Mouse (Mus musculus) liver, postnatal 0 days (tissue): ENCODE results near the gene Nisch. TPM values are rescaled to one million over a fixed set of nuclear protein-coding genes. Genes with fewer than 3 reads are reported as not detected.

Source experiments
- ATAC-seq: fragments of 200-750 bp; cut with Nextera tagmentation; 2 replicates; pipeline ENCODE4 v1.8.0; 2017; ENCODE audit warnings: mild to moderate bottlenecking, moderate library complexity
- DNase-seq: peaks from one replicate; pipeline ENCODE4 v3.0.0-alpha.2; 2016
- H3K27ac ChIP-seq: fragments of 300-500 bp; sonication (generic); 2 replicates; pipeline ENCODE4 v1.5.1; 2014; ENCODE audit warnings: antibody characterized with exemption, moderate library complexity, mild to moderate bottlenecking, low read depth
- H3K27me3 ChIP-seq: fragments of 300-500 bp; sonication (generic); 2 replicates; pipeline ENCODE4 v1.6.1; 2014; ENCODE audit warnings: low read length, control low read depth, mixed read lengths; ENCODE audit not compliant: insufficient read depth
- H3K36me3 ChIP-seq: fragments of 300-500 bp; sonication (generic); replicated peaks from 2 replicates; pipeline ENCODE4 v1.6.1; 2014; ENCODE audit warnings: mild to moderate bottlenecking, control low read depth, low read length, moderate library complexity, mixed read lengths; ENCODE audit not compliant: insufficient read depth
- H3K4me1 ChIP-seq: fragments of 300-500 bp; sonication (generic); 2 replicates; pipeline ENCODE4 v1.6.1; 2014; ENCODE audit warnings: antibody characterized with exemption, mild to moderate bottlenecking, control low read depth; ENCODE audit not compliant: insufficient read depth
- H3K4me2 ChIP-seq: fragments of 300-500 bp; sonication (generic); 2 replicates; pipeline ENCODE4 v1.6.1; 2014; ENCODE audit warnings: low read depth, mild to moderate bottlenecking, low read length, moderate library complexity, mixed read lengths
- H3K4me3 ChIP-seq: fragments of 300-500 bp; sonication (generic); 2 replicates; pipeline ENCODE4 v1.5.1; 2014; ENCODE audit warnings: low read depth, low read length
- H3K9ac ChIP-seq: fragments of 300-500 bp; sonication (generic); replicated peaks from 2 replicates; pipeline ENCODE4 v1.6.1; 2014; ENCODE audit warnings: mild to moderate bottlenecking, moderate library complexity
- H3K9me3 ChIP-seq: fragments of 300-500 bp; sonication (generic); 2 replicates; pipeline ENCODE4 v1.6.1; 2016; ENCODE audit warnings: mild to moderate bottlenecking, control low read depth, low read length, mixed read lengths
- CTCF ChIP-seq: sonication (generic); IDR thresholded peaks from 2 replicates; pipeline ENCODE4 v1.5.1; 2016; ENCODE audit warnings: antibody characterized with exemption, low read depth
- EP300 ChIP-seq: IDR thresholded peaks from 2 replicates; pipeline ENCODE4 v1.6.1; 2016; ENCODE audit warnings: antibody characterized with exemption, low read depth, mild to moderate bottlenecking
- WGBS: fragments of 180-500 bp; shearing (Covaris S2); extraction: QIAGEN DNeasy Blood & Tissue Kit; methylation state at CpG from one replicate; pipeline ENCODE4 v1.1.7; 2014; ENCODE audit not compliant: insufficient replicate concordance; 5-methylcytosine and 5-hydroxymethylcytosine counted together
- polyA plus RNA-seq: library from polyadenylated mRNA; unstranded; fragments of >200 nt; fragmentation: Nextera tagmentation; extraction: Ambion mirVana; gene quantifications from 2 replicates; pipeline ENCODE4 v1.2.1, GENCODE M21; 2015

Gene Nisch
- polyA plus RNA-seq, 1 experiment from 2014 or later = 65.0 TPM

DNA sequence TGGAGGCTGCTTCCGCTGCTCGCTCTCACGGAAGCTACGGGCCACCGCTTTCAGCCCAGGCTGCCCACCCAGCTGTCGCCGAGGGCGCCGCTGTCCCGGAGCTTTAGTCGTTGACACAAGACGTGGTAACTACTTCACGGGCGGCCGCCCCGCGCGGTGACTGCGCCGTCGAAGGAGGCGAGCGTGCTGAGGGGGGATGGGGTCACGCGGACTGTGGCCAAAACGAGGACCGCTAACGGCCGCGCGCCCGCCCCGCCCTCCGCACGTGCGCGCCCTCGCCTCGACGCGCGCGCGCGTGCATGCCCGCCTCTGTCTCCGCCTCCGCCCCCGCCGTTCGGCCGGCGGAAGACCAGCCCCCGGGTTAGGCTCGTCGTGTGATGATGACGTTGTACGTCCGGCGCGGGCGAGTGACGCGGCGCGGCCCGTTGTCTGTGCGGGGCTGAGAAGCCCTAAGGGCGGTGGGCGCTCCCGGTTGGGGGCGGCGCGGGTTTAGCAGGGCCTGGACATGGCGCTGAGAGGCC, 34.4 kb upstream of the Nisch start, which contains the start of the genes Phf7 and Bap1:
Gene Phf7 (minus strand): TSS at position 234 of the 521 bp plus-strand sequence.
Gene Bap1 (plus strand): TSS at position 367 of the 521 bp plus-strand sequence.
- H3K9ac ChIP-seq = peak within 1 kb of the TSS; percentile 96
- H3K4me1 ChIP-seq = peaks cover 14% of the 10 kb centered on the region; the same call in 1 of the 2 replicates
- peak within 1 kb of the TSS; percentile 84 for H3K4me2 ChIP-seq
- WGBS = 3% methylated on average over 75 of the region's 75 CpGs
- DNase-seq = peak; percentile 98
- peak within 1 kb of the TSS; percentile 89 for H3K4me3 ChIP-seq
- TF ChIP-seq CTCF (peak; percentile 15), EP300 (no peak)
- H3K27me3 ChIP-seq = no peaks in the 10 kb centered on the region
- peaks cover 28% of the 10 kb centered on the region for H3K36me3 ChIP-seq
- no peaks in the 10 kb centered on the region for H3K9me3 ChIP-seq
- peak; percentile 95 for ATAC-seq
- peak within 1 kb of the TSS; percentile 94 for H3K27ac ChIP-seq

DNA sequence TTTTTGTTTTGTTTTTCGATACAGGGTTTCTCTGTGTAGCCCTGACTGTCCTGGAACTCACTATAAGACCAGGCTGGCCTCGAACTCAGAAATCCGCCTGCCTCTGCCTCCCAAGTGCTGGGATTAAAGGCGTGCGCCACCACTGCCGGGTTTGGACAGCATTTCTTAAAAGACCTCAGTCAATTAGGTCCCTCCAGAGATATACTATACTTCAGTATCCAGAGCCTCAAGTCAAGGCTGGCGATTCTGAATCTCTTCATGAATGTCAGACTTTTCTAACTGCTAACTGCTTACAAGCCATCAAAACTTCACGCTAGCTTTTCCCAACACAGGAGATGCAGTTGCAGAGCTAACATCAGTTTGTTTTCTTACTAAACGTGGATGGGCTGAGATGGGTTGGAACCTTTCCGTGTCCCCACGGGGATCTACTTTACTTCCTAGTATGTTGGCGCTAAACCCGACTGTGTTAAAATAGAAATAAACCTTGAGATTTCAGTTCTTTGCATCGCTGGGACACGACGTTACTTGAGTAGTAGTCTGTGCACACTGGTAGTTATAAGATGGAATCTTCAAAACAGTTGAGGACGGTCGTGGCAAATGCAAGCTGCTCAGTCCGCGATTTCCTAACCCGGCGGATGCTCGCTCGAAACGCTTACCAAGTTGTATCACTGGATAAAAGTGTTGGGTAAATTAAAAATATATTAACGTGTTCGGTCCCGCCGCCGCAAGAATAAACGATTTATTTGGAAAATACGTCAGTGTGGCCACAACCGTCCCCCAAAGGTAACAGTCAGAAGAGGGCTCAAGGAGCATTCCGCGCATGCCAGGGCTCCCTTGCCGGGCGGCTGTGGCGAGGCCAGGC, 33.7 kb upstream of the Nisch start:
- TF ChIP-seq EP300 (no peak), CTCF (no peak)
- no peaks in the 10 kb centered on the region for H3K27me3 ChIP-seq
- H3K4me3 ChIP-seq = peak overlapping the region; percentile 89
- no peaks in the 10 kb centered on the region for H3K9me3 ChIP-seq
- peak overlapping the region; percentile 96 for H3K9ac ChIP-seq
- WGBS = 14% methylated on average over 38 of the region's 38 CpGs
- DNase-seq (no peak), ATAC-seq (peak; percentile 82)
- peaks cover 14% of the 10 kb centered on the region; the same call in 1 of the 2 replicates for H3K4me1 ChIP-seq
- peaks cover 21% of the 10 kb centered on the region for H3K36me3 ChIP-seq
- H3K4me2 ChIP-seq = peak overlapping the region; percentile 83
- peak overlapping the region; percentile 94 for H3K27ac ChIP-seq

DNA sequence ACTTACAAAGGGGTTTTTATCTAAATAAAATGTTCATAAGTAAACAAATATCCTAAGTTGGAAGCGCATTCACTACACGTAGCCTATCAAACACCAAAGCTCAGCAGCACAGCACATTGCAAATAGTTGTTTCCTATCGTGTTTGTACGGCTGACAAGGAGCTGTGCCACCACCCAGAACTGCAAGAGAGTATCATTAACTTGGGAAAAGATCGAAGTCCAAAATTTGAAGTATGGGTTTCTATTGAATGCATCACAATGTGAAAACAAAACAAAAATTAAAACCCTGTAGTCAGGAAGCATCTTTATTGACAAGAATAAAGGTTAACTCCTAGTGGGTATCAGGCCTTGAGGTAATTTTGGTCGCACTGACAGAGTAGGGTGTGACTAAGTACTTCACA, 31.6 kb upstream of the Nisch start:
- peaks cover under 1% of the 10 kb centered on the region for H3K36me3 ChIP-seq
- 79% methylated on average over 6 of the region's 6 CpGs for WGBS
- peaks cover 14% of the 10 kb centered on the region; the same call in 1 of the 2 replicates for H3K4me1 ChIP-seq
- no peak overlapping the region for H3K27ac ChIP-seq
- no peaks in the 10 kb centered on the region for H3K27me3 ChIP-seq
- DNase-seq (no peak), ATAC-seq (no peak)
- H3K9me3 ChIP-seq = no peaks in the 10 kb centered on the region
- H3K4me3 ChIP-seq = no peak overlapping the region
- no peak overlapping the region for H3K4me2 ChIP-seq
- no peak overlapping the region for H3K9ac ChIP-seq
- TF ChIP-seq EP300 (no peak), CTCF (no peak)

DNA sequence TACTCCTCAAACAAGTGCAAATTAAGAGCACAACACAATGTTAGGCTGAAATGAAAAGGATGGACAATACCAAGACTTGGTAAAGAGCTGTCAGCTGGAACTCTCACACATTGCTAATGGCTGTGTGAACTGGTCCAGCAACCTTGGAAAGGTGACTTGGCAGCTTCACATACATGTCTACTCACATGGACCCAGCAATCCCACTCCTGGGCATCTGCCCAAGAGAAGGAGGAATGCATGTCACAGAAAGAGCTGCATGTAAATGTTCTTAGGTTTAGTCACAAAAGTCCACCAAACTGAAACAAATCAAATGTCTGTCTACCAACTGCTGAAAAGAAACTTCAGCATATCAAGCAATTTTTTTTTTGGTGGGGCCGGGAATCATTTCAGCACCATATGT, 29.2 kb upstream of the Nisch start:
- H3K27me3 ChIP-seq = no peaks in the 10 kb centered on the region
- H3K4me1 ChIP-seq = 0 out of 2 replicates have a peak, but pooled peaks cover 6% of the 10 kb centered on the region
- WGBS = 69% methylated on average over 1 of the region's 1 CpGs
- H3K27ac ChIP-seq = no peak overlapping the region
- H3K4me2 ChIP-seq = no peak overlapping the region
- H3K36me3 ChIP-seq = no peaks in the 10 kb centered on the region
- H3K4me3 ChIP-seq = no peak overlapping the region
- H3K9me3 ChIP-seq = no peaks in the 10 kb centered on the region
- DNase-seq (no peak), ATAC-seq (no peak)
- TF ChIP-seq EP300 = no peak
- no peak for TF ChIP-seq CTCF
- no peak overlapping the region for H3K9ac ChIP-seq

DNA sequence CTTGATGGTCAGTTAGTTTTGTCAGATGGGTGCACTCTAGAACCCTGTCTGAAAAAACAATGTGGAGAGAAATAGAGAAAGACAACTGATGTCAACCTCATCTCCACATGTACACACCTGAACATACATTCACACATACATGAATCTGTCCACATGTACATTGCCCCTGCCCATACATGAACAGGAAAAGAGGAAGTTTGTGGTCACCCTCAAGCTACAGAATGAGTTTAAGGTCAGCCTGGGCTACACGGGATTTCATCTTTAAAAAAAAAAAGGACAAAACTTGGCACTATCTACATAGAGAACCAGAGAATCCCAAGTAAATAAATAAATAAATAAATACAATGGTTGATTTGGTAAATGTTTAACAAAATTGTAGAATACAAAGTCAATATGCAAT, 28.0 kb upstream of the Nisch start:
- Histone ChIP-seq H3K27ac (no peak overlapping the region), H3K4me2 (no peak overlapping the region), H3K4me3 (no peak overlapping the region), H3K27me3 (no peaks in the 10 kb centered on the region), H3K9ac (no peak overlapping the region), H3K36me3 (no peaks in the 10 kb centered on the region), H3K4me1 (no peaks in the 10 kb centered on the region), H3K9me3 (no peaks in the 10 kb centered on the region)
- no peak for TF ChIP-seq CTCF
- TF ChIP-seq EP300 = no peak
- ATAC-seq (no peak), DNase-seq (no peak)
- 47% methylated on average over 1 of the region's 1 CpGs for WGBS

DNA sequence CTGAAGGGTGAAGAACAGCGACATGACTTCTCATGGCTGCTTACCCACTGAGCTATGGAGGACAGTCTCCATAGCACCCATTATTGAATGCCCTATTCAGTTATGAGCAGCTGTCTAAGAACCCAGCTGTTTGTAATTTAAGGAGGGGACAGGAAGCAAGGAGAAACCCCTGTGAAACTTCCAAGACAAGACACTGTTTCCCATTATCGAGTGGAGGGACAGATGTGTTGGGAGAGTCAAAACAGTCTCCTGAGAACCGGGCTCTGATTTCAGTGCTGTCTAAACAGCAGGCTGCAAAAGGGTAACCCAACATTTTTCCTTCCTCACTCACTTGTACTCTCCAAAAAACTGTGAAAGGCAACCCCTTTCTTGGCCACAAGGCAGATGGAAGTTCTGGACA, 23.8 kb upstream of the Nisch start:
- no peak overlapping the region for H3K4me3 ChIP-seq
- no peak for DNase-seq
- H3K9ac ChIP-seq = no peak overlapping the region
- H3K27me3 ChIP-seq = no peaks in the 10 kb centered on the region
- H3K4me1 ChIP-seq = no peaks in the 10 kb centered on the region
- no peak for ATAC-seq
- H3K27ac ChIP-seq = no peak overlapping the region
- H3K9me3 ChIP-seq = no peaks in the 10 kb centered on the region
- TF ChIP-seq EP300 (no peak), CTCF (no peak)
- 76% methylated on average over 3 of the region's 3 CpGs for WGBS
- no peak overlapping the region for H3K4me2 ChIP-seq
- no peaks in the 10 kb centered on the region; the same call in 1 of the 2 replicates for H3K36me3 ChIP-seq
